Mouse (Mus musculus): Measurements from ENCODE around the gene Ankib1.
"Not testable (repeated sequence)": the region's sequence is repeated elsewhere in the genome, so short reads cannot be mapped to it uniquely, and the experiment has no call there.

Gene Ankib1

DNA sequence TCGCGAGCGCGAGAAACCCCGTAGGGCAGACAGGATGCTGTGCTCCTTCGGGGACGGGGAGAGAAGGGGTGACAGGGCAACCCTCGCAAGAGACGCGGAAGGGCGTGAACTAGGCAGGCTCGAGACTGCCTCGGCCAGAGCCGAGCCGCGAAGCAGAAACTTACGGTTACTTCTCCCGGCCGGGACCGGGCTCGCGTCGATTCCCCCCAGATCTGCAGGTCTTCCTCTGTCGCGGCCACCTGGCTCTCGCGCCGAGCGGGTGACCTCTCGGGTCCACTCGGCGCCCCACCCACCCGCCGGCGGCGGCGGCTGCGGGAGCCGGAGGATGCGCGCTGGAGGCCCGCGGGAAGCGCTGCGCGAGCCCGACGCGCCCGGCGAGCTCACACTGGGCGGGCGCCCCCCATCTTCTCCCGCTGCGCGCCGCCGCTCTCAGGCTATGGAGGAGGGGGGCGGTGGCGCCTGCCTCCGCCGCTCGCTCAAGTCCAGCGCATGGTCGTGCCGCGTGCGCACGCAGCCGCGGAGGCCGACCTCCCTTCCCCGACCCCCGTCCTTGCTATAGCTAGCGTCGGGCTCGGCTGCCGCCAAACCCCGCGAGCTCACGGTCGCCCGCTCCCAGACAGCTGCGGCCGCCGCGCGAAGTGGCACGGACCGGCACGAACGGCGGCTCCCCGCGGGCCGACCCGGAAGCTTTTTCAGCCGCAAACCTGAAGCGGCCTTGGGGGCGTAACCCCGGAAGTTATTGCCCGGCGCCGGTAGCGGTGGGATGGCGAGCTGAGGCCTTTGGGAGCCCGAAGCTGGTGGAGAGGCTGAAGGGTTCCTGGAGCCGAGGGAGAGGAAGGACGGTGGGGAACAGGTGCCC, at the start of gene Ankib1, which contains the start of gene Krit1:
Gene Ankib1, minus strand, starts transcription at position 493 of the 859 bp plus-strand sequence.
Gene Krit1, plus strand, starts transcription at position 752 of the 859 bp plus-strand sequence.
- peak; percentile 91 for DNase-seq (ENCODE audit: inconsistent ontology term)

DNA sequence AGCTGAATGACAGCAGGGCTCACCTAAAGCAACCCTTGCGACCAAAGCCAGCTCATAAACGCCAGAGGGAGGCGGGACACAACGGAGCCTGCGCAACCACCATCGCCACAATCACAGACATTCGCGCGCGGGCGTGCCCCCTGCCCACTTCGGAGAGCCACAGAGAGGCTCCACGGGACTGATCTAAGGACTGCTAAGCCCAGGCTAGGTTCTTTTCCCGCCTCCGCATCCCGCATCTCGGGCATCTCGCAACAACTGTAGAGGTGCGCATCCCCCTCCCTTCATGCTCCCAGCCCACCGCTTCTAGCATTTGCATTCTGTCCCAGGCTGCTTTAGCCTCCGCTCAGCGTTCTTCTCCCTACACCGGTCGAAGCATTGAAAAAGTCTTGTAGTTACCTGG, 42.3 kb upstream of the Ankib1 start, which contains the start of gene Lrrd1:
Gene Lrrd1, plus strand, starts transcription at position 148 of the 400 bp plus-strand sequence.
- no peak for DNase-seq (ENCODE audit: inconsistent ontology term)

GRCm38 (mm10) chr5:3834107-3834506, 31.4 kb upstream of the Ankib1 start:
- DNase-seq (ENCODE audit: inconsistent ontology term), result no peak

GRCm38 (mm10) chr5:3808472-3808871, 5.7 kb upstream of the Ankib1 start:
- DNase-seq (ENCODE audit: inconsistent ontology term), result no peak

DNA sequence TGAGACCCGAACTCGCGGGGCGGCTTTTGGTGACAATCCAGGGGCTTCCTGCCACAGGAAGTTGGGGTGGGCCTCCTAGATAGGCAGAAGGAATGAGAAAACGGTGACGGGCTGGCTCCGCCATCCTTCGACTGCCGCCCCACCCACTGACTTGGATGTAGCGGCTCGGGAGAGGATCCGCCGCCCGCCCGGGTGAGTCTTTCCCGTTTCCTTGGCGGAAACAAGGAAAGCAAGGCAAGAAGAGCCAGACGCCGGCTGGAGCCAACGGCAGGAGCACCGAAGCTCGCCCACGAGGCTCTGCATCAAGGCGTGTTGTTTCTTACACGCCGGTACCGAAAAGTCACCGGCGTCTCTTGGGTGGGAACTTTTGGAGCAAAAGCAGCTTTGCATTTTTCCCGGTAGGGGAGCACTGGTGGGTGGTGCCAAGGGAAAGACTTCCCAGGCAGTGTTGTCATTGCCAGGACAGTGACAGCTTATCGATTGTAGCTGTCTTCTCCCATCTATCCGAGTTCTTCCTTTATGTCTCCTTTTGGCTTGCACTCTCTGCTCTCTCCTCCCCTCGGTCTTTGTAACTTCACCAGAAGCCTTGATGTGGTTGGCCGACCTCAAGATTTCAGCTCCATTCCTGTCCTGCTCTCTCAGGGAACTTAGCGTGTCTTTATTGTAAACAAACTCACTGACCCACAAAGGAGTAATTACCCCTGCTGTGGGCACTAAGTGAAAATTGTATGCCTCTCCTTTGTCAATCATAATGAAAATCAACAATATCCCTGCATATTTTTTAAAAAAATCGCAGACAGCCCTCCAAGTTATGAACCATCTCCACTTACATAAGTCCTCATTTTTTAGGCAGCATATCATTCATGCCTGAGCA, 804 bp upstream of the Ankib1 start:
- peak; percentile 62 for DNase-seq (ENCODE audit: inconsistent ontology term)

DNA sequence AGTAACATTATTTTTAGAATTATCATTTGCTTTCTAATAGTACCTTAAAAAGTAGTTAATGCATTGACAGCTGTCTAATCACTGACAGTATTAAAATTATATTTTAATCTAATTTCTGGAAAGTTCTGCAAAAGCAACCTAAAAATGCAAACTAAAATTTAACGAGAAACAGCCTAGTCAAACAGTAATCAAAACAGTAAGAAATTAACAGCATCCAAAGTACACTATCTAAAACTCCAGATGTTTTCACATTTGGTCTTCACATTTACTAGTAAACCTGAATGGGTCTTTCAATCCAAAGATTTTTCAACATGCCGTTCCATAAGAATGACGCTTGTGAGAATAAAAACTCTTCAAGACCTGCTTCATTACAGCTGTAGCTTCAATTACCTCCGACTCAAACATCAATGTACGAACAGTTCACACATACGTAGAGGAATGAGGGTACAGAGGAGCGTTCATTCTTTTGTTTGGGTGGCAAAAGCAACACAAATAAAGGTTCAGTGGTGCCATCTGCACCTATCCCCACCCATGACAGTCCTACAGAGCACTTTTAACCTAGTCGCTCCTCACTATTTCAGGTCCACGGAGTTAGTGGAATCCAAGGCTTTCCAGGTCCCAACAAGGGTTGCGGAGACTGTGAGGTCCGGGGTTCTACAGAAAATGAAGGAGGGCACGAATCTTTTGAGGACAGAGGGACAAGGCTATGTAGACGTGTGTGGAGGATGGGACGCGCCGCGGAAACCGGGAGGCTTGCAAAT, 873 bp downstream of the Ankib1 start:
- peak; percentile 50 for DNase-seq (ENCODE audit: inconsistent ontology term)

DNA sequence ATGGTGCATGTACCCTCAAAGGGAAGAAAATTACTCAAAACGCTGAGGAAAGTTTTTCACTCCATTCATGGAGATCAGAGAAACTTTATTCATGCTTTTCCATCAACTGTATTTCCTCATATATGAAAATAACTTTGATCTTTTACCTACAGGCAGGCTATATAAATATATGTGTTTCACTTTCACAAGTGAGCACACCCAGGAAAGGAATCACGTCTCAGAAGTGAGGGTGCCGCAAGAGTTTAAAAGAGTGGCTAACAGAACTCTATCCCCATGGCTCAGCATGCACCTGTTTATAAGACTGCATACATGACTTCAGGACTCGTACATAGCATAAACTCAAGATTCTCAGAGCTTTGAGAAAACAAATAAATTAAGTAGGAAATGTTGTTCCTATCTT, 1.8 kb downstream of the Ankib1 start:
- no peak for DNase-seq (ENCODE audit: inconsistent ontology term)

- DNase-seq (ENCODE audit: inconsistent ontology term), result no peak
Observed at GRCm38 (mm10) chr5:3800041-3800440, 2.7 kb downstream of the Ankib1 start.

GRCm38 (mm10) chr5:3798656-3799055, 4.1 kb downstream of the Ankib1 start:
- DNase-seq (ENCODE audit: inconsistent ontology term), result not testable (repeated sequence)

- DNase-seq (ENCODE audit: inconsistent ontology term), result not testable (repeated sequence)
Observed at GRCm38 (mm10) chr5:3797101-3797500, 5.6 kb downstream of the Ankib1 start.

- no peak for DNase-seq (ENCODE audit: inconsistent ontology term)
Observed at GRCm38 (mm10) chr5:3791048-3791447, 11.7 kb downstream of the Ankib1 start.

DNA sequence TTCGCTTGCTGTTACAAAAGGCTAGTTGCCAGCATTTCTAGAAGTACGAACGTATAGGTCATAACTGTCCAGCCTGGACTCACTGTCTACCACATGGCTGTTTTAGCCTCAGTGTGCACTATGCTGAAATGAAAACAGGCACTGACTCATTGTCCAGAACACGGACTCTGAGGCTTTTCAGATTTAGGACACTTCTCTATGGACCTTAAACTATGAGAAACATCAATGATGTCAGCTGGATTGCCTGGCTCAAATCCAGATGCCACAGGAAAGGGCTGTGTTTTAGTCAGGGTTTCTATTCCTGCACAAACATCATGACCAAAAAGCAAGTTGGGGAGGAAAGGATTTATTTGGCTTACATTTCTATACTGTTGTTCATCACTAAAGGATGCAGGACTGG, 15.2 kb downstream of the Ankib1 start:
- peak; percentile 78 for DNase-seq (ENCODE audit: inconsistent ontology term)

DNA sequence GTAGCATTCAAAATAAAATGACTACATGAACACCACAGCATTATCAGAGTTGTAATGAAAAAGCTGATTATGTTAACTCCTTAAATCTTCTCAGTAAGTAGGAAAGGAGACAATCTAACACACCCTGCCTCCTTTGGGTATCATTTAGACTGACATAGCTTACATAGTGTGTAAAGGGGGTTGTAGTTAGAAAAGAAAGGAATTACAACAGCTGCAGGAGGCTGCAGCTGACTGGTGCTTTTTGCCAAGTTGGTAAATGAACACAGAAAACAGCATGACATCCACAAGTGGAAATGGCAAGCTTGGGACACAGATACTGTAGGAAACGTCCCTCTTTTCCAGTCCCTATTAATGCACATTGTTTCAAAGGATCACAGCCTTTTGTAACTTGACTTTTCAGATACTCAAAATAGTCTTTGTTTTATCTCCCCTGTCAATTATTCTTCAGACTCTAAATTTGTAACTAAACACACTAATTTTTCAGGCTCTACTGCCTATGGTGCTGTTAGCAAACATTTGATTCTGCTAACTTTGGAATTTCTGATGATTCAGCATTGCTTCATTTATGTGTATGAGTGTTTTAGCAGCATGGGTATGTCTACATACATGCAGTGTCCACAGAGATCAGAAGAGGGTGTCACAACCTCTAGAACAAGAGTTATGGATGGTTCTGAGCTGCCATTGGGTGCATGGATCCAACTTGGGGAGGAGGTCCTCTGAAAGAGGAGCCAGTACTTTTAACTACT, 17.8 kb downstream of the Ankib1 start:
- DNase-seq (ENCODE audit: inconsistent ontology term), result no peak

DNA sequence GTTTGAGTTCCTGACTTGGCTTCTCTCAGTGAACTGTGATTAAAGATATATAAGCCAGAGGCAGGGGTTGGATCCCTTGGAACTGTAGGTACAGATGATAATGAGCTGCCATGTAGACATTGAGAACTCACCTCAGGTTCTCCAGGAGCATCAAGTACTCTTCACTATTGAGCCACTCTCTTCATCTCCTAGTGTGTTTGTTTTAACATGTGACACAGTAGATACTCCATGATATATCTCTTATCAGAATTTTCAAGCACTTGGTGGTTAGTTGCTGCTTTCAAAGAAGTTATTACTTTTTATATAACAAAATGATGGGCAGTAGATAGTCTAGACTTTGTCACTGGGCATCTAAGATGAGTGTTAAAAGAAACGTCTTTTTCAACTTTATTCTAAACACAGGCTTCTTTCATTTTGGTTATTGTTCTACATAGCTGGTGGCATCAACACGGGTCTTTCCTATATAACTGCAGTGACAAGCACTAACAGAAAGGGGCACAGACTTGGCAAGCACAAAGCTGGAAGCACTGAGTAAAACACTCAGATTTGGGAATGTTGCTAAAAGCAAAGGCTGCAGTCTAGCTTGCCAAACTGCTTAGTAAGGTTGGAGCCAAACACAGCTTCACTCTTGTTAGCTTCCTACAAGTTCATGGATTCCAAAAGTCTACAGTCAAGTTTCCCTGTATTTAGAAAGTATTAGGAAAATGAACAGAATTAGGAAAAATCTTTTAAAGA, 18.6 kb downstream of the Ankib1 start:
- DNase-seq (ENCODE audit: inconsistent ontology term), result no peak

GRCm38 (mm10) chr5:3782670-3783069, 20.1 kb downstream of the Ankib1 start:
- DNase-seq (ENCODE audit: inconsistent ontology term), result no peak

DNA sequence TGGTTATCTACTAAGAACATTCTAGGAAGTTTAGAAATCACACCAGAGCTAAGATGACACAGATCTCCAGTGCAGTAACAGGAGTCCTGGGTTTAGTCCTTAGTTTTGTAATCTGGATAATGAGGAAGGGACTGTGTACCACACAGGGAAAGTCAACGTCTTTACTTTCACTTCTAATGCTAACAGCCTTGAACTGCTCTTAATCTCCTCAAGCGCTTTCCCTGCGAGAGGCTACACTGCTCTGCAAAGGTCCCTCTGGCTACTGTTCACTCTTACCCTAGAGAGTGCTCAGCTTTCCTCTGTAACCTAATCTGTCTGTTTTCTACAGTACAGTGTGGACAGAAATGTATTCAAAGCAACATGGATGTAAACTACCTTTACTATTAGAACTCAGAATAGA, 30.7 kb downstream of the Ankib1 start:
- DNase-seq (ENCODE audit: inconsistent ontology term), result no peak

GRCm38 (mm10) chr5:3771512-3771911, 31.2 kb downstream of the Ankib1 start:
- DNase-seq (ENCODE audit: inconsistent ontology term), result no peak

DNA sequence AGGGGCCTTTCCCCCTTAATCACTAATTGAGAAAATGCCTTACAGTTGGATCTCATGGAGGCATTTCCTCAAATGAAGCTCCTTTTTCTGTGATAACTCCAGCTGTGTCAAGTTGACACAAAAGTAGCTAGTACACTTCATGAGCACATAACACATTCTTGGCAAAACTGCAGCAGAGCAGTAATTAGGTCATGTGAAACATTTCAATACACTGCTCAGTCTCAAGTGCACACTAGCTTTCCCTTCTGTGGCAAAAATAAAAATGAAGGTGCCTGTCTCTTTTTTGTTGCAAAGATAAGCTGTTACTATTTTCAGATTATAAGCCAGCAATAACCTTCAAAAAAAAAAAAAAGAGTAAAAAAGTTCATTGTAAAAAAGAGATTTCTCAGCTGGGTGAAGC, 52.2 kb downstream of the Ankib1 start:
- DNase-seq (ENCODE audit: inconsistent ontology term), result peak; percentile 58

DNA sequence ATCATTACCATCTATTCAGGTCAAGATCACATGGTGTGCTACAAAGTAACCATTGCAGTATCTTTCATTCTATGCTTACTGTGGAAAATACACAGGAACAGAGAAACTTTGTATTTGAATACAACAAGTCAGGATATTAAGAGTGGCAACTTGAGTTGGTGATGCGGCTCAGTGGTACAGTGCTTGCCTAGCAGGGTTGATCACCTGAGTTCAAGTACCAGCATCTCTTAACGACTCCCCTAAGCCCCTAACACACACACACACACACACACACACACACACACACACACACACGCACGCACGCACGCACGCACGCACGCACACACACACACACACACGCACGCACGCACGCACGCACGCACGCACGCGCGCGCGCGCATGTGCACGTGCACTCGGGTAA, 69.9 kb downstream of the Ankib1 start:
- not testable (repeated sequence) for DNase-seq (ENCODE audit: inconsistent ontology term)

DNA sequence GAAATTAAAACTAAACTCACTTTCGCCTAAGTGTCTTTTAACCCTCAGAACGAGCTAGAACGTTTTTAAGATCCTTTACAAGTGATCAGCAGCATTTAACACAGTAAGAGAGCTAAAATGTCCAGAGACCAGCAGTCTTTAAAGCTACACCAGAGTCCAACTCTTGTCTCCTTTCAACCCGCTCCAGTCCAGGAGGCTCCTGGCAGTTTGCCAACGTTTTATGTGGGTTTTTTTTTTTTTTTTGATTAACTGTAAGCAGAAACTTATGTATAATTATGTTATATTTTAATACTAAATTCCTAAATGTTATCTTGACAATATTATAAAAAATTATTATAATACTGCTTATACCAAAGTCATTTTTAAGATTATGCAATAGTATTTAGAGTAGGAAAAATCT, 73.9 kb downstream of the Ankib1 start:
- DNase-seq (ENCODE audit: inconsistent ontology term), result no peak

Measured in Muller cell, postnatal 12 days (primary cell).